Mouse (Mus musculus) small intestine, adult 2 months (tissue): ENCODE data around the gene Cog1. TPM values are rescaled to one million over a fixed set of nuclear protein-coding genes. Genes with fewer than 3 reads are reported as not detected.

Source experiments
- H3K27ac ChIP-seq: fragments of 200-500 bp; 2 replicates; pipeline ENCODE4 v1.5.1; 2012; ENCODE audit warnings: low read depth, low read length, control low read depth, inconsistent platforms; ENCODE audit not compliant: insufficient read depth
- H3K27me3 ChIP-seq: fragments of 200-500 bp; 2 replicates; pipeline ENCODE4 v1.6.1; 2012; ENCODE audit warnings: mild to moderate bottlenecking, moderate library complexity, low read length, inconsistent platforms; ENCODE audit not compliant: control insufficient read depth, insufficient read depth
- H3K36me3 ChIP-seq: fragments of 200-500 bp; 2 replicates; pipeline ENCODE4 v1.6.1; 2012; ENCODE audit warnings: mild to moderate bottlenecking, low read length, control low read depth, inconsistent platforms; ENCODE audit not compliant: control insufficient read depth, insufficient read depth
- H3K4me1 ChIP-seq: fragments of 200-500 bp; 2 replicates; pipeline ENCODE4 v1.6.1; 2012; ENCODE audit warnings: low read length, inconsistent platforms, mixed read lengths; ENCODE audit not compliant: control insufficient read depth, insufficient read depth, insufficient read length
- H3K4me3 ChIP-seq: fragments of 200-500 bp; 2 replicates; pipeline ENCODE4 v1.5.1; 2012; ENCODE audit warnings: low read depth, mild to moderate bottlenecking, control low read depth, inconsistent platforms, low read length, moderate library complexity
- CTCF ChIP-seq: fragments of 200-500 bp; IDR thresholded peaks from 2 replicates; pipeline ENCODE4 v1.5.1; 2012; ENCODE audit warnings: low read depth, mild to moderate bottlenecking, control low read depth, inconsistent platforms, low read length, moderate library complexity, mixed read lengths; ENCODE audit not compliant: insufficient replicate concordance, insufficient read length; ENCODE audit errors: extremely low read depth
- POLR2A ChIP-seq: fragments of 200-500 bp; IDR thresholded peaks from 2 replicates; pipeline ENCODE4 v1.6.1; 2012; ENCODE audit warnings: low read depth, mild to moderate bottlenecking, control low read depth, inconsistent platforms, low read length, moderate library complexity
- WGBS: fragments of 180-500 bp; shearing (Covaris S2); methylation state at CpG from one replicate; pipeline ENCODE4 v1.1.7; 2018; 5-methylcytosine and 5-hydroxymethylcytosine counted together
- polyA plus RNA-seq: library from polyadenylated mRNA; depleted of rRNA; stranded (reverse); fragments of >200 nt; gene quantifications from 2 replicates; pipeline ENCODE4 v1.2.3, GENCODE M21; 2012

The Cog1 gene
- polyA plus RNA-seq, 1 experiment = 50.2 TPM

GRCm38 (mm10) chr11:113680954-113681353 lies 32.0 kb downstream of the Cog1 start:
- H3K27me3 ChIP-seq = no peaks in the 10 kb centered on the region
- H3K36me3 ChIP-seq = peaks cover 12% of the 10 kb centered on the region
- H3K4me1 ChIP-seq = peaks cover 7% of the 10 kb centered on the region
- no peak overlapping the region for H3K27ac ChIP-seq
- WGBS = 82% methylated on average over 2 of the region's 2 CpGs
- H3K4me3 ChIP-seq = no peak overlapping the region
- TF ChIP-seq POLR2A (no peak), CTCF (no peak)

GRCm38 (mm10) chr11:113681979-113682378 lies 33.0 kb downstream of the Cog1 start:
- TF ChIP-seq POLR2A (no peak), CTCF (no peak)
- H3K4me3 ChIP-seq = no peak overlapping the region
- no peak overlapping the region for H3K27ac ChIP-seq
- peaks cover 3% of the 10 kb centered on the region for H3K36me3 ChIP-seq
- no peaks in the 10 kb centered on the region for H3K27me3 ChIP-seq
- H3K4me1 ChIP-seq = peaks cover 7% of the 10 kb centered on the region

GRCm38 (mm10) chr11:113682897-113683626 lies 34.1 kb downstream of the Cog1 start:
- Histone ChIP-seq H3K27me3 (no peaks in the 10 kb centered on the region), H3K36me3 (peaks cover 3% of the 10 kb centered on the region)
- TF ChIP-seq POLR2A (no peak), CTCF (no peak)

GRCm38 (mm10) chr11:113683627-113683956 lies 34.6 kb downstream of the Cog1 start:
- TF ChIP-seq CTCF (no peak), POLR2A (no peak)
- under 1% methylated on average over 38 of the region's 38 CpGs for WGBS

More at GRCm38 (mm10) chr11:113682897-113683626, 34.1 kb downstream of the Cog1 start:
- Histone ChIP-seq H3K4me1 (peaks cover 7% of the 10 kb centered on the region), H3K4me3 (peak overlapping the region; percentile 75), H3K27ac (peak overlapping the region; percentile 80)
- 2% methylated on average over 38 of the region's 38 CpGs for WGBS

GRCm38 (mm10) chr11:113683957-113684706 lies 35.2 kb downstream of the Cog1 start, which contains the start of the genes Fam104a and D11Wsu47e:
Fam104a (minus strand) TSS chr11:113684155.
D11Wsu47e (plus strand) TSS chr11:113684412.
- Histone ChIP-seq H3K4me3 (peak within 1 kb of the TSS; percentile 75), H3K27ac (peak within 1 kb of the TSS; percentile 80), H3K36me3 (peaks cover 12% of the 10 kb centered on the region), H3K4me1 (peaks cover 7% of the 10 kb centered on the region), H3K27me3 (no peaks in the 10 kb centered on the region)
- WGBS = under 1% methylated on average over 72 of the region's 73 CpGs
- TF ChIP-seq CTCF (no peak), POLR2A (peak; percentile 66)

More at GRCm38 (mm10) chr11:113683627-113683956, 34.6 kb downstream of the Cog1 start:
- peaks cover 7% of the 10 kb centered on the region for H3K4me1 ChIP-seq
- H3K27ac ChIP-seq = peak overlapping the region; percentile 80
- peaks cover 8% of the 10 kb centered on the region for H3K36me3 ChIP-seq
- no peaks in the 10 kb centered on the region for H3K27me3 ChIP-seq
- peak overlapping the region; percentile 75 for H3K4me3 ChIP-seq

GRCm38 (mm10) chr11:113684707-113685426 lies 35.9 kb downstream of the Cog1 start:
- H3K4me3 ChIP-seq = peak overlapping the region; percentile 75
- H3K27ac ChIP-seq = no peak overlapping the region
- H3K4me1 ChIP-seq = peaks cover 7% of the 10 kb centered on the region
- no peaks in the 10 kb centered on the region for H3K27me3 ChIP-seq
- 39% methylated on average over 25 of the region's 25 CpGs for WGBS
- peaks cover 14% of the 10 kb centered on the region for H3K36me3 ChIP-seq
- TF ChIP-seq CTCF (no peak), POLR2A (no peak)

- Histone ChIP-seq H3K4me3 (no peak overlapping the region), H3K27me3 (no peaks in the 10 kb centered on the region), H3K36me3 (peaks cover 17% of the 10 kb centered on the region), H3K27ac (no peak overlapping the region), H3K4me1 (peaks cover 7% of the 10 kb centered on the region)
- no peak for TF ChIP-seq POLR2A
- TF ChIP-seq CTCF = no peak
- WGBS = 79% methylated on average over 2 of the region's 2 CpGs
These were observed 38.1 kb downstream of the Cog1 start for GRCm38 (mm10) chr11:113687031-113687430.
